Mouse (Mus musculus): ENCODE data around the gene Dock4. TPM values are rescaled to one million over a fixed set of nuclear protein-coding genes. Genes with fewer than 3 reads are reported as not detected.

Gene Dock4
- total and polyA plus RNA-seq, 3 experiments: 0.26 to 0.67 (median 0.38) TPM

GRCm38 (mm10) chr12:40707108-40707507 is 261.4 kb downstream of the Dock4 start:
- Histone ChIP-seq H3K9ac (ENCODE audit: insufficient read depth, low read depth) (no peak overlapping the region), H3K27me3 (replicated peaks) (no peaks in the 10 kb centered on the region), H3K79me2 (replicated peaks; ENCODE audit: control insufficient read depth, extremely low read depth, insufficient read depth, poor library complexity, severe bottlenecking) (no peaks in the 10 kb centered on the region), H3K4me2 (ENCODE audit: insufficient read depth, low read depth, poor library complexity, severe bottlenecking) (no peak overlapping the region), H3K4me3 (replicated peaks in 1 of 3; ENCODE audit: low read depth in 2 of 3, low read length in 2 of 3, poor library complexity in 1 of 3) (no peak overlapping the region), H3K36me3 (replicated peaks in 1 of 2; ENCODE audit: control insufficient read depth in 1 of 2, insufficient read depth in 1 of 2, low read length in 1 of 2) (no peaks in the 10 kb centered on the region), H3K4me1 (ENCODE audit: control insufficient read depth in 1 of 2, insufficient read depth in 2 of 2) (peaks cover 0 to 23% of the 10 kb centered on the region in 2 experiments; a peak in 2 of 4 replicates), H3K27ac (ENCODE audit: insufficient read depth, low read depth) (no peak overlapping the region), H3K9me3 (replicated peaks; ENCODE audit: low read length) (no peaks in the 10 kb centered on the region)
- in situ Hi-C loops (cut with MboI; ENCODE audit: low pct_ligation_motif_present, low pct_unique_long_range_greater_than_20kb, low sequenced_read_pairs): no loop called here
- DNase-seq (ENCODE audit: extremely low read depth): no peak
- TF ChIP-seq SIN3A (IDR thresholded peaks at IDR 0.05; ENCODE audit: low read length) (no peak), GABPA (IDR thresholded peaks at IDR 0.05; ENCODE audit: insufficient replicate concordance, low read depth, low read length) (no peak), KAT2A (IDR thresholded peaks at IDR 0.05; ENCODE audit: insufficient replicate concordance, low read length) (no peak), ZKSCAN1 (IDR thresholded peaks at IDR 0.05; ENCODE audit: borderline replicate concordance, low read depth, low read length) (no peak), BHLHE40 (IDR thresholded peaks at IDR 0.05; ENCODE audit: low read depth, low read length) (no peak), JUND (conservative IDR thresholded peaks at IDR 0.05; ENCODE audit: low read depth, low read length) (no peak), RCOR1 (conservative IDR thresholded peaks at IDR 0.05; ENCODE audit: low read depth, low read length) (no peak), MAZ (IDR thresholded peaks at IDR 0.05; ENCODE audit: low read depth, low read length) (no peak), POLR2AphosphoS2 (IDR thresholded peaks at IDR 0.05; ENCODE audit: low read depth, low read length) (no peak), MAX (IDR thresholded peaks at IDR 0.05; ENCODE audit: low read length) (no peak), E2F4 (IDR thresholded peaks at IDR 0.05; ENCODE audit: insufficient replicate concordance, low read depth, low read length) (no peak), UBTF (IDR thresholded peaks at IDR 0.05; ENCODE audit: low read depth, low read length) (no peak), HCFC1 (IDR thresholded peaks at IDR 0.05; ENCODE audit: low read depth, low read length) (no peak), NRF1 (IDR thresholded peaks at IDR 0.05; ENCODE audit: low read depth, low read length) (no peak), NELFE (IDR thresholded peaks at IDR 0.05; ENCODE audit: low read depth, low read length) (no peak)
- dilution Hi-C loops (cut with MboI; ENCODE audit: extremely low pct_ligation_motif_present, extremely low pct_unique_long_range_greater_than_20kb, low sequenced_read_pairs): no loop called here

- H3K36me3 ChIP-seq (replicated peaks in 1 of 2; ENCODE audit: control insufficient read depth in 1 of 2, insufficient read depth in 1 of 2, low read length in 1 of 2): no peaks in the 10 kb centered on the region
- dilution Hi-C loops (cut with MboI; ENCODE audit: extremely low pct_ligation_motif_present, extremely low pct_unique_long_range_greater_than_20kb, low sequenced_read_pairs) (no loop called here), in situ Hi-C loops (cut with MboI; ENCODE audit: low pct_ligation_motif_present, low pct_unique_long_range_greater_than_20kb, low sequenced_read_pairs) (no loop called here)
- H3K27me3 ChIP-seq (replicated peaks): no peaks in the 10 kb centered on the region
- no peak overlapping the region for H3K4me2 ChIP-seq (ENCODE audit: insufficient read depth, low read depth, poor library complexity, severe bottlenecking)
- no peaks in the 10 kb centered on the region for H3K9me3 ChIP-seq (replicated peaks; ENCODE audit: low read length)
- no peak overlapping the region for H3K27ac ChIP-seq (ENCODE audit: insufficient read depth, low read depth)
- no peak overlapping the region for H3K9ac ChIP-seq (ENCODE audit: insufficient read depth, low read depth)
- H3K4me3 ChIP-seq (replicated peaks in 1 of 3; ENCODE audit: low read depth in 2 of 3, low read length in 2 of 3, poor library complexity in 1 of 3): no peak overlapping the region
- TF ChIP-seq EP300 (IDR thresholded peaks at IDR 0.05; ENCODE audit: low read length) (no peak), NELFE (IDR thresholded peaks at IDR 0.05; ENCODE audit: low read depth, low read length) (no peak), MAX (IDR thresholded peaks at IDR 0.05; ENCODE audit: low read length) (no peak), ETS1 (conservative IDR thresholded peaks at IDR 0.05; ENCODE audit: low read depth, low read length) (no peak), GABPA (IDR thresholded peaks at IDR 0.05; ENCODE audit: insufficient replicate concordance, low read depth, low read length) (no peak), SMC3 (IDR thresholded peaks at IDR 0.05; ENCODE audit: low read depth, low read length) (no peak), ZNF384 (IDR thresholded peaks at IDR 0.05; ENCODE audit: low read depth, low read length) (no peak), BHLHE40 (IDR thresholded peaks at IDR 0.05; ENCODE audit: low read depth, low read length) (no peak), E2F4 (IDR thresholded peaks at IDR 0.05; ENCODE audit: insufficient replicate concordance, low read depth, low read length) (no peak), PAX5 (IDR thresholded peaks at IDR 0.05; ENCODE audit: low read length) (no peak), CTCF (conservative IDR thresholded peaks at IDR 0.05 in 1 of 2, IDR thresholded peaks at IDR 0.05 in 1 of 2; ENCODE audit: low read depth in 2 of 2, low read length in 2 of 2) (no peak), HCFC1 (IDR thresholded peaks at IDR 0.05; ENCODE audit: low read depth, low read length) (no peak), USF2 (conservative IDR thresholded peaks at IDR 0.05; ENCODE audit: low read depth, low read length) (no peak), TCF12 (IDR thresholded peaks at IDR 0.05; ENCODE audit: low read depth, low read length) (no peak), POLR2AphosphoS2 (IDR thresholded peaks at IDR 0.05; ENCODE audit: low read depth, low read length) (no peak), ELF1 (IDR thresholded peaks at IDR 0.05; ENCODE audit: low read depth, low read length) (no peak)
- peaks cover 0 to 31% of the 10 kb centered on the region in 2 experiments; a peak in 2 of 4 replicates for H3K4me1 ChIP-seq (ENCODE audit: control insufficient read depth in 1 of 2, insufficient read depth in 2 of 2)
- peak; percentile 50 for DNase-seq (ENCODE audit: extremely low read depth)
- no peaks in the 10 kb centered on the region for H3K79me2 ChIP-seq (replicated peaks; ENCODE audit: control insufficient read depth, extremely low read depth, insufficient read depth, poor library complexity, severe bottlenecking)
These were observed 263.3 kb downstream of the Dock4 start for GRCm38 (mm10) chr12:40709094-40709493.

Measured in CH12.LX (cell line).